In the genomic region with DNA sequence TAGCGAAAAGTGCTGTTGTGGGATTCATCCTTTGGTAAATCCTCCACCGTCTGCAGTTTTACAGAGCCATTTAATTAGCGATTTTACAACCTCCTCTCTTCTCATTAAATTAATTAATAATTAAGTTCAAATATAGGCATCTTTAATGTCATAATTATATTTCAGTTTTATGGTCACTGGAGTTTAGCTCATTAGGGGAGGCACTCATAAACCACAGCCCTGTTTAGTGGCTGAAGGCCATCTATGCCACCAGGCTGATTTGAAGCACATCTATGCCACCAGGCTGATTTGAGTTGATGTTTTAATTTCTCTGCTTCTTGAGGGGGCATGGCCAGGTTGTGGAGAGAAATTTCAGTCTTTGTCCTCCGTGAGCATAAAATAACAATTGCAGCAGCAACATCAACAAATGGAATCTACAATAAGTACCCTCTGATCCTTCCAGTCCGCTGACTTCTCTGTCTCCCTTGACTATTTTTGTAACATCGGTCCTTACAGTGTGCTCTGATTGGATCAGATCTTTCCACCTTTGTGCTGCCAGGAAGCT, we compare ENCODE assay signal across 27 mouse cellular contexts.
"Had no signal": no experiment of that assay in that cellular context is flagged by ENCODE, and none has a peak within 500 bp of the region (broad histone marks: within the 10 kb centered on the region; RNA-seq: fewer than 3 reads in every experiment).

No protein-coding gene starts in this region.

- H3K36me3 ChIP-seq: heart, embryonic 13.5 days; heart, embryonic 15.5 days; hindbrain, embryonic 10.5 days; hindbrain, embryonic 12.5 days; intestine, embryonic 15.5 days; limb, embryonic 10.5 days; limb, embryonic 12.5 days had no signal

- H3K27me3 ChIP-seq: heart, embryonic 13.5 days; heart, embryonic 15.5 days; hindbrain, embryonic 12.5 days; intestine, embryonic 15.5 days; limb, embryonic 12.5 days had no signal

- H3K4me1 ChIP-seq: heart, embryonic 13.5 days; heart, embryonic 15.5 days; hindbrain, embryonic 10.5 days; hindbrain, embryonic 12.5 days; intestine, embryonic 15.5 days had no signal

- H3K9ac ChIP-seq: heart, embryonic 13.5 days; heart, embryonic 15.5 days; hindbrain, embryonic 12.5 days; hindbrain, embryonic 14.5 days; intestine, embryonic 15.5 days; limb, embryonic 12.5 days had no signal

- H3K4me3 ChIP-seq: gastrocnemius, adult 2 months; heart, adult 2 months; heart, embryonic 13.5 days; heart, embryonic 15.5 days; hindbrain, embryonic 10.5 days; hindbrain, embryonic 12.5 days; intestine, embryonic 15.5 days; layer of hippocampus, adult 2 months; left cerebral cortex, adult 2 months; limb, embryonic 10.5 days; limb, embryonic 12.5 days had no signal

- H3K9me3 ChIP-seq: heart, embryonic 13.5 days; heart, embryonic 15.5 days; hindbrain, embryonic 10.5 days; hindbrain, embryonic 12.5 days; intestine, embryonic 15.5 days; limb, embryonic 10.5 days; limb, embryonic 12.5 days had no signal

- ATAC-seq: hindbrain, embryonic 16.5 days; inflammation-experienced regulatory T-cells, adult 6 months; intestine, embryonic 15.5 days; intestine, postnatal 0 days had no signal

- H3K27ac ChIP-seq: gastrocnemius, adult 2 months; heart, adult 2 months; heart, embryonic 13.5 days; heart, embryonic 15.5 days; hindbrain, embryonic 10.5 days; hindbrain, embryonic 12.5 days; hindbrain, embryonic 14.5 days; intestine, embryonic 15.5 days; layer of hippocampus, adult 2 months; left cerebral cortex, adult 2 months; limb, embryonic 10.5 days; limb, embryonic 12.5 days had no signal

- H3K4me2 ChIP-seq: heart, embryonic 11.5 days; heart, embryonic 13.5 days; heart, embryonic 15.5 days; hindbrain, embryonic 12.5 days; hindbrain, embryonic 14.5 days; intestine, embryonic 15.5 days; limb, embryonic 12.5 days had no signal

- DNase-seq: gastrocnemius, adult 2 months; gastrocnemius, postnatal 10 days; gastrocnemius, postnatal 25 days; heart, adult 11 months; heart, adult 2 months; heart, postnatal 14 days; heart, postnatal 36 days; kidney, adult 18-20 months; kidney, adult 8-10 months; kidney, postnatal 10 days; kidney, postnatal 25 days; kidney, postnatal 4 days; liver had no signal
